ENCODE assay signal across 11 mouse cellular contexts in the genomic region with DNA sequence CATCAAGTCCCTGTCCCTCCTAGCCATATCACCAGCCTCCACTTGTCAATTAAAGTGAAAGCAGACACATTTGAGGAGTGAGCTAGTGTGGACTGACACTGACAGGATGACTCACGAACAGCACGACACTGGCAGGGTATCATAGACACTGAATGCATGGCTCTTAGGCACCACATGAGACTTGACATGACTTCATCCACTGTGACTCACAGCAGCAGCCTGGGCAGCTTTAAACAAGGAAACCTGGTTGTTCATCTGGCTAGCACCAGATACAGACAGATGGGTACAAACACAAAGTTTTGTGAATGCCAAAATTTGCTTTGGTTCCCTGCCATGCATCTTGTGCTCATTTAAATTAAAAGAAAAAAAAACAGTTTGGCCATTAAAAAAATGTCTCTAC.
DNase-seq lines count a peak whose midpoint lies in the region; ATAC-seq and TF ChIP-seq lines count a peak whose summit lies in the region.
"Had no signal": no experiment of that assay in that cellular context is flagged by ENCODE, and none has a peak within 500 bp of the region (broad histone marks: within the 10 kb centered on the region; RNA-seq: fewer than 3 reads in every experiment).

No protein-coding gene starts in this region.

- no peaks in the 10 kb centered on the region for H3K4me1 ChIP-seq in midbrain, postnatal 0 days (ENCODE audit: insufficient read depth, low read length)
- 0 out of 2 replicates have a peak, but pooled peaks cover 5% of the 10 kb centered on the region for H3K4me1 ChIP-seq in midbrain, embryonic 14.5 days (ENCODE audit: control insufficient read depth, insufficient read depth, low read length)
- H3K4me1 ChIP-seq in lung, postnatal 0 days (ENCODE audit: insufficient read depth, low read depth, low read length) = no peaks in the 10 kb centered on the region

- intact Hi-C loops in left cerebral cortex, postnatal 4 days (cut with DNase I) = no loop called here
- intact Hi-C loops in heart, postnatal 10 days (cut with DNase I) = no loop called here

- WGBS in midbrain, postnatal 0 days = 83% methylated on average over 2 of the region's 2 CpGs
- 86% methylated on average over 2 of the region's 2 CpGs for WGBS in midbrain, embryonic 14.5 days
- WGBS in lung, postnatal 0 days = 55% methylated on average over 2 of the region's 2 CpGs

- H3K36me3 ChIP-seq in midbrain, postnatal 0 days (ENCODE audit: insufficient read depth, low read length) = no peaks in the 10 kb centered on the region
- no peaks in the 10 kb centered on the region for H3K36me3 ChIP-seq in midbrain, embryonic 14.5 days (ENCODE audit: control insufficient read depth, insufficient read depth, low read length)
- no peaks in the 10 kb centered on the region for H3K36me3 ChIP-seq in lung, postnatal 0 days (ENCODE audit: insufficient read depth, low read length)
- H3K36me3 ChIP-seq: limb, embryonic 13.5 days had no signal

- TF ChIP-seq CTCF in midbrain, postnatal 0 days (IDR thresholded peaks at IDR 0.05) = no peak
- TF ChIP-seq CTCF in lung, postnatal 0 days (IDR thresholded peaks at IDR 0.05) = no peak

- H3K27me3 ChIP-seq in midbrain, postnatal 0 days (ENCODE audit: insufficient read depth, low read length) = no peaks in the 10 kb centered on the region
- no peaks in the 10 kb centered on the region for H3K27me3 ChIP-seq in midbrain, embryonic 14.5 days (ENCODE audit: control insufficient read depth, insufficient read depth, low read length)
- H3K27me3 ChIP-seq in lung, postnatal 0 days (replicated peaks; ENCODE audit: insufficient read depth, low read length) = no peaks in the 10 kb centered on the region
- H3K27me3 ChIP-seq: limb, embryonic 13.5 days had no signal

- peak; percentile 42 for DNase-seq in midbrain, postnatal 0 days (ENCODE audit: low spot score)
- DNase-seq in midbrain, embryonic 14.5 days = no peak
- DNase-seq in brain, adult 2 months (ENCODE audit: low read depth, low spot score) = peak; percentile 88
- DNase-seq in left cerebral cortex, postnatal 4 days = peak; percentile 23
- DNase-seq in lung, postnatal 0 days (ENCODE audit: low spot score) = no peak
- no peak for DNase-seq in gastrocnemius, postnatal 10 days
- DNase-seq in heart, postnatal 10 days = no peak
- DNase-seq: heart, adult 11 months; lung, postnatal 14 days had no signal

- no peak overlapping the region for H3K9ac ChIP-seq in midbrain, postnatal 0 days (replicated peaks; ENCODE audit: low read length, poor library complexity, severe bottlenecking)
- H3K9ac ChIP-seq in midbrain, embryonic 14.5 days (replicated peaks; ENCODE audit: low read length) = no peak overlapping the region
- no peak overlapping the region for H3K9ac ChIP-seq in lung, postnatal 0 days (replicated peaks; ENCODE audit: low read depth)
- H3K9ac ChIP-seq: limb, embryonic 13.5 days had no signal

- ATAC-seq in midbrain, postnatal 0 days (ENCODE audit: low FRiP score) = peak; percentile 38; the same call in 1 of the 2 replicates
- ATAC-seq in midbrain, embryonic 14.5 days (ENCODE audit: low FRiP score, low TSS enrichment) = no peak
- ATAC-seq in frontal cortex, adult (ENCODE audit: low TSS enrichment) = peak; percentile 91
- no peak for ATAC-seq in lung, postnatal 0 days

- H3K27ac ChIP-seq in midbrain, postnatal 0 days (ENCODE audit: low read depth, low read length) = no peak overlapping the region
- no peak overlapping the region for H3K27ac ChIP-seq in midbrain, embryonic 14.5 days (replicated peaks; ENCODE audit: low read depth, low read length)
- H3K27ac ChIP-seq in lung, postnatal 0 days (ENCODE audit: low read length) = no peak overlapping the region
- H3K27ac ChIP-seq: limb, embryonic 13.5 days had no signal

- TF ChIP-seq EP300 in lung, postnatal 0 days (IDR thresholded peaks at IDR 0.05) = no peak

- no peak overlapping the region for H3K4me3 ChIP-seq in midbrain, postnatal 0 days (ENCODE audit: low read depth, low read length)
- H3K4me3 ChIP-seq in midbrain, embryonic 14.5 days (replicated peaks; ENCODE audit: low read depth, low read length) = no peak overlapping the region
- no peak overlapping the region for H3K4me3 ChIP-seq in lung, postnatal 0 days (ENCODE audit: low read depth, low read length)
- H3K4me3 ChIP-seq: limb, embryonic 13.5 days had no signal

- no peak overlapping the region for H3K4me2 ChIP-seq in midbrain, postnatal 0 days (ENCODE audit: low read depth, low read length, poor library complexity, severe bottlenecking)
- no peak overlapping the region for H3K4me2 ChIP-seq in midbrain, embryonic 14.5 days (ENCODE audit: low read length)
- no peak overlapping the region for H3K4me2 ChIP-seq in lung, postnatal 0 days (replicated peaks; ENCODE audit: low read depth, low read length)
- H3K4me2 ChIP-seq: limb, embryonic 13.5 days had no signal

- no peaks in the 10 kb centered on the region for H3K9me3 ChIP-seq in midbrain, postnatal 0 days (ENCODE audit: low read length)
- no peaks in the 10 kb centered on the region for H3K9me3 ChIP-seq in midbrain, embryonic 14.5 days (ENCODE audit: control insufficient read depth, low read length)
- H3K9me3 ChIP-seq in lung, postnatal 0 days (ENCODE audit: low read length) = no peaks in the 10 kb centered on the region
- H3K9me3 ChIP-seq: limb, embryonic 13.5 days had no signal

Comparison
In these comparisons a context has a peak if more than half of its experiments do, and no peak if none do; other contexts are left out.
1. ATAC-seq: peak in midbrain, postnatal 0 days (single experiment) and frontal cortex, adult (single experiment); none in midbrain, embryonic 14.5 days (single experiment) and lung, postnatal 0 days (single experiment).
2. DNase-seq: peak in midbrain, postnatal 0 days (single experiment), brain, adult 2 months (single experiment) and left cerebral cortex, postnatal 4 days (single experiment); none in midbrain, embryonic 14.5 days (single experiment), lung, postnatal 0 days (single experiment), gastrocnemius, postnatal 10 days (single experiment) and heart, postnatal 10 days (0 of 2).